Mouse (Mus musculus): ENCODE data around the gene Smox.

Smox gene

DNA sequence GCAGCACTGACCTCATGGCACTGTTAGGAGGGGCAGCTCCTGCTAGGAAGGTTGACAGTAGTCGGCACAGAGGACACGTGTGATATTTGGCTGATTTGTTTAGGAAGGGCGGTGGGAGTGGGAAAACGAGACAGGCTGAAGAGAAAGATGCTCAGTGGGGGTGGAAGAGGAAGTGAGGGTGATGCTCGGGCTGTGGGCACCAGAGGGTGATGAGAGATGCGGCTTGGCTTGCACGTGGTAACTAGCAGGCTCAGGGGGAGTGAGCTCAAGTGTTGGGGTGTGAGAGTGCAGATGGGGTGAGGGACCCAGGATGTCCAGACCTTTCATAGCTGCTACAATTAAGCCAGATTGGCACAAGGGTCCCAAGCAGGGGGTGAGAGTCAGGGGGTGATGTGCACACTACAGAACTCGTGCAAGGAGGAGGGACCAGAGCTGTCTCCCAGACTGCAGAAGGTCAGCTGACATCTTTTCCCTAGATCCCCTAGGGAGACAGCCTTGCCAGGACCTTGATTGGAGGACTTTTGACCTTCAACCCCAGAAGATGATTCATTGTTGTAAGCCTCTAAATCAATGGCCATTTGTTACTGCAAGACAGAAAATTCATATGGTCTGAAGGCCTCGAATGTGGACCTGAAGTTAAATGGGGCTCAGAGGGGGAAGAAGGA, 61.6 kb downstream of the Smox start:
- peak; percentile 94 for DNase-seq

GRCm38 (mm10) chr2:131557896-131558295, 66.6 kb downstream of the Smox start:
- DNase-seq = peak; percentile 82

DNA sequence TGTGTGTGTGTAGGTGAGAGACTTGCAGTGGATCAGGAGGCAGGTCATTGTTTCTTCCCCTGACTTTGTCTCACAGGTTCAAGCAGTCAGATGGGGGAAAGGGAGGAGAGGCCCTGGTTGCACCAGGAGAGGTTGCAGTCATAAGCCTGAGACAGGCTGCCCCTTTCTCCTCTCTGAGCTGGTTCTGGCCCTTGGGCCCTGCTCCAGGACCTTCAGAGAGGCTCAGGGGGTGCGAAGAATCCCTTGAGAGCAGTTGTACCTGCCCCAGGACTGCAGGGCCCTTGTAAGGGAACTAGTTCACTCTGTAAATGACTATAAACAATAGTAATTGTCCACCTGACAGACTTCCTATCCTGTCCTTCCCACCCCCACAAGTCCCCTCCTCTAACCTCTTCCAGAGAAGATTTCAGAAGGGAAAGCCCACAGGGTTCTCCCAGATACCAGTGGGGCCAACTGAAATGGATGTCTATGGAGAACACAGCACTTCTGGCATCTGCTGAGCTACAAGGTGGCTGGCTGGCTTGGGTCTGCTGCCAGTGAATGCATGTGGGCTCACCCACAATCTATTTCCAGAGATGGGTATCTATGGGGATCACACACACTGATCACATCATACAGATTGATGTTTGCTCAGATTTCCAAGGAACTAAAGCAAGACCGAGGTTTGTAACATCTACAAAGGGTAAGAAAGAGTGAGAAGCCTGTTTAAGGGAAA, 69.1 kb downstream of the Smox start:
- DNase-seq = peak; percentile 71

DNA sequence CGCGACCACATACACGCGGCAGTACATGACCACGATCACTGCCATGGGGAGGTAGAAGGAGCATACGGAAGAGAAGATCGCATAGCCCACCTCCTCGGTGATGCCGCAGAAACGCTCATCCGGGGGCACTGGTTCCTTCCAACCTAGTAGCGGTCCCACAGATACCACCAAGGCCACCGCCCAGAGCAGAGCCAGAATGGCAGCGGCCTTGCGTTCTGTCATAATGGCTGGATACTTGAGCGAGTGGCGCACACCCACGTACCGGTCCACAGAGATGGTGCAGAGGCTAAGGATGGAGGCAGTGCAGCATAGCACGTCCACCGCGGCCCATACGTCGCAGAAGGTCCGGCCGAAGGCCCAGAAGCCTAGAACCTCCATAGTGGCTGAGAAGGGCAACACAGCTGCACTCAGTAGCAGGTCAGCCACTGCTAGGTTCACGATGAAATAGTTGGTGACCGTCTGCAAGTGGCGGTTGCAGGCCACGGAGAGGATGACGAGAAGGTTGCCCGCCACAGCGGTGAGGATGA, 70.1 kb downstream of the Smox start:
- no peak for DNase-seq

GRCm38 (mm10) chr2:131561891-131562585, 70.7 kb downstream of the Smox start, which contains the start of gene Adra1d:
Adra1d (minus strand) TSS chr2:131562283.
- peak; percentile 95 for DNase-seq

DNA sequence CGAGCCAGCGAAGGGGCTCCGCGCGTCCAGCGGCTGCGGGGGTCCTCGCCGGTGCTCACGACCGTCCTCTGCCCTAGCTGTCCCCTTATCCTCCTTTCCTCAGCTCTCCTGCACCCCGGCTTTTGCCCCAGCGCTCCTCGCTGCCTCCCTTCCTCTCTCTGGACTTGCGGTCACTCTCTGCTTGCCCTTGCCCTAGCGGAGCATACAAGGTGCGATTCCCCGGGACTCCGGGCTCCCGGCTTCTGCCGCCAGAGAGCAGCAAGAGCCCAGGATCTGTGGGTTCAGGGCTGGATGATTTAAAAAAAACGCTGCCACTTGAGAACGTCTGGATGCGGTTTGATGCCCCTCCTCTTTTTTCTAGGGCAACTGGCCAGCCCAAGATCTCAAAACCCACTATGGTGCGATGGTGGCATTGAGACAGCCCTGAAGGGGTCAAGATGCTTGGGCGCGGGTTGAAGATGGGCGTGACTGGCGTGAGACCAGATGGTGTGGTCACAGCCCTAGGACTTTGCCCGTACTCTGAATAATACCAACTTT, 71.4 kb downstream of the Smox start:
- DNase-seq = peak; percentile 95
